Mouse (Mus musculus) testis, adult 2 months (tissue): ENCODE results near the gene Itprid2.

ENCODE experiments used
- CTCF ChIP-seq: fragments of 200-500 bp; IDR thresholded peaks from 2 replicates; pipeline ENCODE4 v1.5.1; 2012; ENCODE audit warnings: low read depth, mild to moderate bottlenecking, inconsistent platforms, low read length, moderate library complexity; ENCODE audit not compliant: control insufficient read depth, insufficient read depth, insufficient replicate concordance
- POLR2A ChIP-seq: fragments of 200-500 bp; IDR thresholded peaks from 2 replicates; pipeline ENCODE4 v1.6.1; 2012; ENCODE audit warnings: low read depth, mild to moderate bottlenecking, inconsistent platforms, low read length, moderate library complexity; ENCODE audit not compliant: control insufficient read depth

GRCm38 (mm10) chr2:79683258-79683657, 48.1 kb downstream of the Itprid2 start:
- TF ChIP-seq CTCF (no peak), POLR2A (no peak)
